Mouse (Mus musculus): ENCODE measurements around the gene Chad.

The Chad gene

GRCm38 (mm10) chr11:94617646-94618045 lies 52.8 kb downstream of the Chad start:
- H3K27me3 ChIP-seq (ENCODE audit: insufficient read depth, low read length) = no peaks in the 10 kb centered on the region
- H3K9me3 ChIP-seq (ENCODE audit: low read length) = peaks cover 3% of the 10 kb centered on the region; the same call in 1 of the 2 replicates
- H3K4me3 ChIP-seq (replicated peaks; ENCODE audit: low read length) = no peak overlapping the region
- TF ChIP-seq POU5F1 (IDR thresholded peaks at IDR 0.05; ENCODE audit: borderline replicate concordance, low read length) (no peak), NANOG (IDR thresholded peaks at IDR 0.05; ENCODE audit: borderline replicate concordance, low read length) (no peak), CTCF (conservative IDR thresholded peaks at IDR 0.05; ENCODE audit: low read length) (no peak)
- H3K36me3 ChIP-seq (ENCODE audit: insufficient read depth, low read length) = no peaks in the 10 kb centered on the region
- peaks cover 23% of the 10 kb centered on the region for H3K4me1 ChIP-seq (replicated peaks; ENCODE audit: low read depth, low read length)

Measured in E14TG2a.4 (cell line).